Mouse (Mus musculus): ENCODE measurements around the gene Gm10600. TPM values are rescaled to one million over a fixed set of nuclear protein-coding genes. Genes with fewer than 3 reads are reported as not detected.
"Not testable (repeated sequence)": the region's sequence is repeated elsewhere in the genome, so short reads cannot be mapped to it uniquely, and the experiment has no call there.

The Gm10600 gene
- total RNA-seq (2021) = 1 to 10 TPM; 6.6 to 7.0 TPM

DNA sequence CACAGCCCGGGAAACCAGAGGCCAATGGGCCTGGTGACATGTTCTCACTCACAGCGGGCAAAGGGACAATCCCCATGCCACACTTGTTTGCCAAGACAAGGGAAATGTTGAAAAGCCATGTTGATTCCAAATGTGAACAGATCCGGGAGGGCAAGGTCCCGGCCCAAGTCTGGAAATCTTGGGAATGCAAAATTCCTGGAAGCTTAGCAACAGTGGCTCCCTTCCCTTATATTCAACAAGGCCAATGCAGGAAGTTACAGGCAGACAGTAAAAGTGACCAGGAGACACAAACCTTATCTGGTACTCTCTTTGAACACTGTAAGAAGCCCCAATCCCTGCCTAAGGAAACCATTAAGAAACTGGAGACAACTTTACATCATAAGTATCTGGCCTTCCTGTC lies at the start of gene Gm10600:
TSS of gene Gm10600 (plus strand) at position 301 of the 400 bp plus-strand sequence.
- intact Hi-C loops (cut with DNase I) = not testable (repeated sequence)

GRCm38 (mm10) chr4:42255467-42255866 lies 15.0 kb downstream of the Gm10600 start, which contains the start of gene Ccl21b:
TSS of gene Ccl21b (plus strand) at chr4:42255767.
- intact Hi-C loops (cut with DNase I); DNase-seq: not testable (repeated sequence)

More for the DNA sequence above, at the start of gene Gm10600:
- DNase-seq = not testable (repeated sequence)

Other genes with a start within 250 kb of the Gm10600 start
- 1 to 10 TPM; 4.4 to 7.4 TPM for gene Gm21093, start 205.9 kb upstream of the Gm10600 start, total RNA-seq (2021)
- gene Gm3893, start 149.4 kb upstream of the Gm10600 start, total RNA-seq (2021) = not detected
- gene Gm13304, start 125.8 kb upstream of the Gm10600 start, total RNA-seq (2021) = 1 to 10 TPM in 1 of 2 experiments, not detected in 1; 7.7 TPM
- 10 to 100 TPM; 19.8 to 24.4 TPM for gene Gm13306, start 87.2 kb upstream of the Gm10600 start, total RNA-seq (2021)
- 1 to 10 TPM in 1 of 2 experiments, under 1 TPM in 1; 0.72 to 1.1 TPM for gene Gm13305, start 72.0 kb upstream of the Gm10600 start, total RNA-seq (2021)
- not detected for gene Ccl21b, start 15.1 kb downstream of the Gm10600 start, total RNA-seq (2021)
- gene Gm21953, start 53.6 kb downstream of the Gm10600 start, total RNA-seq (2021) = not detected
- gene Fam205a3, start 77.7 kb downstream of the Gm10600 start, total RNA-seq (2021) = under 1 TPM in 1 of 2 experiments, not detected in 1; 0.08 TPM
- gene Gm21586, start 198.7 kb downstream of the Gm10600 start, total RNA-seq (2021) = not detected
- 1 to 10 TPM; 4.0 to 4.2 TPM for gene Gm2163, start 226.1 kb downstream of the Gm10600 start, total RNA-seq (2021)